Mouse (Mus musculus): ENCODE results near the gene Ccdc141.

DNA sequence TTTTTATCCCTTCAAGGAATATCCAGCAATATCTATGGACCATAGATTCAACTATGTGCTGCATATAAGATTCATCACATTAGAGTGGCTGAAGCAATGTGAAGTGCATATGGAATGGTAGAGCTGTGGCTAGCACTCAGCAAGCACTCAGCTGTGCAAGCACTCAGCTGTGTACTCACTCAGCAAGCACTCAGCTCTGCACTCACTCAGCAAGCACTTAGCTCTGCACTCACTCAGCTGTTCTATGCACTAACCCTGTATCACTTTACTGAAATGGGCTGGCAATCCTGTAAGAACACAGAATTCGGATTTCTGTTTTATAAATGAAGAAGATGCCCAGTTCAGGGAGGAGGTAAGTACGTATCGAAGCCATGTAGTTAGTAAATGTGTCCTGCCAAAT lies 89.8 kb downstream of the Ccdc141 start:
- TF ChIP-seq CTCF (IDR thresholded peaks at IDR 0.05; ENCODE audit: borderline replicate concordance, control insufficient read depth, extremely low read depth, insufficient read depth, low read length, poor library complexity) (no peak), POLR2A (IDR thresholded peaks at IDR 0.05; ENCODE audit: control insufficient read depth, extremely low read depth, insufficient read depth, low read length, poor library complexity) (no peak)
